Mouse (Mus musculus): ENCODE data around the gene Ak9.
A peak's percentile ranks its signal among the peaks of the same experiment; 100 is the strongest.

The Ak9 gene

GRCm38 (mm10) chr10:41451656-41452055, 147.9 kb downstream of the Ak9 start:
- no peak for DNase-seq

GRCm38 (mm10) chr10:41452791-41453190, 149.0 kb downstream of the Ak9 start:
- no peak for DNase-seq

GRCm38 (mm10) chr10:41459990-41460389, 156.2 kb downstream of the Ak9 start:
- DNase-seq, result no peak

GRCm38 (mm10) chr10:41460501-41460900, 156.7 kb downstream of the Ak9 start:
- no peak for DNase-seq

GRCm38 (mm10) chr10:41461057-41461722, 157.4 kb downstream of the Ak9 start:
- DNase-seq, result no peak

DNA sequence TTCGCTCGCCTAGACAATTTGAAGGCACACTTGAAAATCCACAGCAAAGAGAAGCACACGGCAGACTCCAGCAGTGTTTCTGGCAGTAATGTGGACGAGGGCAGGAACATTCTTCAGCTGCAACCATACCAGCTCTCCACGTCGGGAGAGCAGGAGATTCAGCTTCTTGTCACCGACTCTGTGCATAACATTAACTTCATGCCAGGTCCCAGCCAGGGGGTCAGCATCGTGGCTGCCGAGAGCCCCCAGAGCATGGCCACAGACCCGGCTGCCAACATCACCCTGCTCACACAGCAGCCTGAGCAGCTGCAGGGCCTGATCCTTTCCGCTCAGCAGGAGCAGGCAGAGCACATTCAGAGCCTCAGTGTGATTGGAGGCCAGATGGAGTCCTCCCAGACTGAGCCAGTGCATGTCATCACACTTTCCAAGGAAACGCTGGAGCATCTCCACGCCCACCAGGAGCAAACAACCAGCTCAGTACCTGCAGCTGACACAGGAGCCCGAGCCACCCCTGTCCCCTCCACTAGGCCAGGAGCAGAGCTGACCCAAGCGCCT, 160.7 kb downstream of the Ak9 start:
- DNase-seq, result no peak

- no peak for DNase-seq
Observed at GRCm38 (mm10) chr10:41467325-41467724, 163.5 kb downstream of the Ak9 start.

DNA sequence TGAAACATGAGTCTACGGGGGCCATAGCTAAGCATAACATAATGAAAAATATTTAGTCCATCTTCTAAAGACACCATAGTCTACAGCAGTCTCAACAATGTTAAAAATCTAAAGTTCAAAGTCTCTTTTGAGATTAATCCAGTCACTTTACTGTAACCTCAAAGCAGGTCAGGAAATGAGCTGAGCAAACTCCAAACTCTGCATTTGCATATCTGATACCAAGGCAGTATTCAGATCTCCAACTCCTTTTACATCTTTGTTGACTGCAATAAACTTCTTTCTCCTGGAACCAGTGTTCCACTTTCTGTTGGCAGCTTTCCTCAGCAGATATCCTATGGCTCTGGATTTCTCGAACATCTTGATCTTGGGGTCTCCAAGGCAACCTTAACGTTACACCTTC, 166.9 kb downstream of the Ak9 start:
- no peak for DNase-seq

DNA sequence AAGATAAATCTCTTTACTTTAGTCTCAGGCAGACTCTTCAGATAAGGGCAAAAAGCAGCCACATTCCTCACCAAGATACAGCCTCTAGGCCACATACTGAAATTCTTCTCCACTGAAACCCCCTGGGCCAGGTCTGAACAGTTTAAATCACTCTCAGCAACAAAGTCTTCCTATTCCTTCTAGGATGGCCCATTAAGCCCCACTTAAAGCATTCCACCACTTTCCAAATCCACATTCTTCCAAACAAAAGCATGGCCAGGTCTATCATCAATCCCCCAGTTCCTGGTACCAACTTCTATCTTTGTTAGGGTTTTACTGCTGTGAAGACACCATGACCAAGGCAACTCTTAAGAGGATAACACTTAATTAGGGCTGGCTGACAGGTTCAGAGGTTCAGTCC, 168.8 kb downstream of the Ak9 start:
- no peak for DNase-seq

GRCm38 (mm10) chr10:41472962-41473481, 169.2 kb downstream of the Ak9 start:
- no peak for DNase-seq

DNA sequence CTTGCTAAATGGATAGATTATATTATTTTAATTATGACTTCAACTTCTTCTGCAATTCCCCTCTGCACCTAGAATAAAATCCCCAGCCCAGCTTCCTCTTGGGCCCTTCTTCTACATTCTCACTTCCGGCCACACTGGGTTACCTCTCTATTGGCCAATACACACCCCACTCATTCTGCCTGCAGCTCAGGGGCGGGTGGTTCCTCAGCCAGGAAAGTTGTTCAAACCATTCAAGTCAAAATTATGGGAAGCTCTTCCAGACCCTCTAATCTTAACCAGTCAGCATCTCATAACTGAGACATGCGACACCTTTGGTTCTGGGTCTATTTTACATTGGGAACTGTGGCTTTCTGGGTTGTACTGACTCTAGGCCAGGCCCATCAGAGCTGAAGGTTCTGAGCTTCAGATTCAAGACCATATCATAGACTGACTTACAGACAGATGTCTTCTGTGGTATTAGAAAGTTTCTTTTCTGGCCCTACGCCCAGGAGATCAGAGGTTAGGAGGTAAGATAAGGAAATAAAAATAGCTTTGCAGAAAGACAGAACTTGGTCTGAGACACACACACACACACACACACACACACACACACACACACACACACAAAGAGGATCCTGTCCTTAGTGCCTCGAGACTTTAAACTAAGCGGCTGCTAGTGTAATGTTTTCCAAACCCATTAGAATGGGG, 170.1 kb downstream of the Ak9 start:
- no peak for DNase-seq

GRCm38 (mm10) chr10:41474981-41475391, 171.2 kb downstream of the Ak9 start:
- no peak for DNase-seq

DNA sequence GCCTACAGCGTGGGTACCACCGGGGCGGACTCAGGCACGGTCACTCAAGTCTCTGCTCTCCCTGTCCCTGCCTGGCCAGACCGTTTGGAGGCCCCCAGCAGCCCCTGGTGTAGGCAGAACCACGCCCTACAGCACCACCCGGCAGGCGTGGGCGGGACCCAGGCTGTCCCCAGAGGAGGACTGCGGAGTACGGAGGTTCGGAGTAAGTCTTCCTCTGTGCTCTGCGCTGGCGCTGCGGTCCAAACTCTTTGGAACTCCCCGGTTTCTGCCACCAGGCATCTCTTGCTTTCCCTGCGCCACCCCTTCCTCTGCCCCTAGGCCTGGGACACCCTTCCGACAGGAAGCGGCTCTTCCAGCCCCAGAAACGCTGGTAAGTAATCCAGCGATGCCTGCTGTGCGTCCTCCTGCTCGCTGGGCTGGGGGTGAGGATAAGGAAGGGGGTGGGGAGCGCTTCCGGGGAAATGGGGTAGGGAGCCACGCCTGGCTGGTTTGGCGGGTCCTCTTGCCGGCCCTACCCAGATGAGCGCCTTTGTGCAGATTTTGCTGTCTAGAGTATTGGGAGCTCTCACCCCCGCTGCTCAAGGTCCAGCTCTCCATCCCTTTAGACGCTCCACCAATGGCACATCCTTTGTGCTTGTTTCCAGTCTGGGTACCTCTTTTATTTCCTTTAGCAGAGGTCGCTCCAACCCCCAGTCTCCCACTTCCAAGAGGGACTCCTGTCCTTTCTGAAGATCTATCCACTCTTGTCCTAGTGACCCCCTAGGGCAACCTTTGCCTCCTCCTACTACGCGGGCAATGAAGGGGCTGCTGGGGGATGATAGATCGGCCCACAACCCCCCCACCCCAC, 172.6 kb downstream of the Ak9 start, which contains the start of gene Mical1:
Mical1 (plus strand) TSS at position 144 of the 847 bp plus-strand sequence.
- DNase-seq, result peak; percentile 63

- DNase-seq, result no peak
Observed at GRCm38 (mm10) chr10:41477018-41477277, 173.2 kb downstream of the Ak9 start.

DNA sequence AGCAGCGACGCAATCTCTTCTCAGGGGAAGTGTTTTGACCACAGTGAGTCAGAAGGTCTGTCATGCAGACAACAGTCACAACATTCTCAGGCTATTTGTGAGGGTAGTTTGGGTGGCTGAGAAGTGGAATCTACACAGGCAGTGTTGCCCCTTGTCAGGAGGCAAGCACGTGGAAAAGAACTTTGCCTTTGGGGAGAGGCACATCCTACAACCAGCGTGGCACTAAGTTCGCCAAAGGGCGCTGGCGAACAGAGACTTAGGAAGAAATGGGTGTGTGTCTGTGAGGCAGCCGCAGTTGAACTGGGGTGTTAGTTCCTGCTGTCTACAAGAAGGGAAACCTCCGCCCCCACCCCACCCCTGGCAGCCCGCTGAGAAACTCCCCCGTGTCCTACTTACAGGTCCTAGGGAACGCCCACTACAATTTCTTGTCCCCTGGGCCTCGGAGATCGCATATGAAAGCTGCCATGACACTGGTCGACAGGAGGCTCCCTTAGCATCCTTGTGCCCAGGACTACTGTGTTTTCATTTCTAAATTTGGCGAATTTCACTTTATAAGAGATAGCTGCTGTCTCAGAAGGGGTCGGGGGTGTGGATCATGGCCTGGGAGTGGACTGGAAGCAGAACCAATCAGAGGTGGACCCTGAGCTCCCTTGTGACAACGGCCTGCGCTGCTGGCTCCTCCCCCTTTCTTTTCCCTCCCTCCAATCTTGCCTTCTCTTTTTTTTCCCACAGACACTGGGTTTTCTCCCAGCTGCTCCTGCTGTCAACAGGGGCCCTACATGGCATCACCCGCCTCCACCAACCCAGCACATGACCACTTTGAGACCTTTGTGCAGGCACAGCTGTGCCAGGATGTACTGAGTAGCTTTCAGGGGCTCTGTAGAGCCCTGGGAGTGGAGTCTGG, 173.8 kb downstream of the Ak9 start:
- DNase-seq, result peak; percentile 44

DNA sequence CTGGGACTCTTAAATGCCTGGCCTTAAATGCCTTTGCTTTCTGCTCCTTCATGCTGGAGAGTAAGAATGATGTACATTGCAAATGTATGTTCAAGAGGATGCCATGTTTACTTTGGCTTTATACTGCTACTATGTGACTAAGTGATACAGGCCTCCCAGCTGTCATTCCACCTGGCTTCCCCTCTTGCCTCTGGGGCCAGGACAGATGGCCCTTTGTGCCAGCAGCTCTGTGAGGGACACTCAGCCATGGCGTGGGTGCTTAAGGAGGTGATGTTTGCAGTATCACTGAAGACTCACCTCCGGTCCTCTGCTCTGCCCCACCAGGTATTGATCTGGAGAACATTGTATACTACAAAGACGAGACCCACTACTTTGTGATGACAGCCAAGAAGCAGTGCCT, 176.2 kb downstream of the Ak9 start:
- DNase-seq, result no peak

GRCm38 (mm10) chr10:41480938-41481880, 177.4 kb downstream of the Ak9 start:
- no peak for DNase-seq

DNA sequence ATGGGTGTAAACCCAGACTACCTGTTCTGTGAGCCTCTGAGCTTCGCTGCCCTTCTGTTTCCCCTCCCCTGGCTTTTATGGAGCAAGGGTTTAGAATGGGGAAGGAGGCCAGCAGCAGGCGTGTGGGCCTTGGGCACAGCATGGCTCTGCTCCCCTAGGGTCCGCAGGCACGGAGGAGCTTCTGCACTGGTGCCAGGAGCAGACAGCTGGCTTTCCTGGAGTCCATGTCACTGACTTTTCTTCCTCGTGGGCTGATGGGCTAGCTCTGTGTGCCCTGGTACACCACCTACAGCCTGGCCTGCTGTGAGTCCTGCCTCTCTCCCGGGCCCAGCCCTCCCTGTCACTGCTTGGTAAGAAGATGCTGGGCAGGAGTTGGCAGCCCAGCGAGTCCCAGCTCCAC, 178.7 kb downstream of the Ak9 start:
- DNase-seq, result no peak

Data from right cerebral cortex, postnatal 14 days (tissue).